Mouse (Mus musculus): ENCODE results near the gene Olfr323. TPM values are rescaled to one million over a fixed set of nuclear protein-coding genes. Genes with fewer than 3 reads are reported as not detected.

Gene Olfr323
- polyA plus RNA-seq (2015; fragmentation: Nextera tagmentation; extraction: Ambion mirVana), result not detected in 2 replicates

- H3K4me2 ChIP-seq (ENCODE audit: low read length), result no peak within 1 kb of the TSS
- ATAC-seq (replicated peaks; ENCODE audit: low FRiP score, low read depth), result no peak
- WGBS, result 69% methylated on average over 5 of the region's 5 CpGs
- H3K27ac ChIP-seq, result no peak within 1 kb of the TSS
- H3K4me1 ChIP-seq (replicated peaks; ENCODE audit: insufficient read depth, low read length), result no peaks in the 10 kb centered on the region
- no peaks in the 10 kb centered on the region for H3K36me3 ChIP-seq (ENCODE audit: insufficient read depth, low read length)
- DNase-seq (ENCODE audit: low spot score), result no peak
- H3K9me3 ChIP-seq (replicated peaks; ENCODE audit: low read length), result no peaks in the 10 kb centered on the region
- H3K27me3 ChIP-seq (ENCODE audit: insufficient read depth, low read length), result no peaks in the 10 kb centered on the region
- no peak within 1 kb of the TSS for H3K9ac ChIP-seq (ENCODE audit: low read depth, low read length)
- TF ChIP-seq CTCF (IDR thresholded peaks at IDR 0.05; ENCODE audit: low read depth), result no peak
- no peak within 1 kb of the TSS for H3K4me3 ChIP-seq (replicated peaks; ENCODE audit: low read depth, low read length)
Measured at GRCm38 (mm10) chr11:58630401-58630800, at the start of gene Olfr323. Gene Olfr323 (minus strand): TSS chr11:58630501.

DNA sequence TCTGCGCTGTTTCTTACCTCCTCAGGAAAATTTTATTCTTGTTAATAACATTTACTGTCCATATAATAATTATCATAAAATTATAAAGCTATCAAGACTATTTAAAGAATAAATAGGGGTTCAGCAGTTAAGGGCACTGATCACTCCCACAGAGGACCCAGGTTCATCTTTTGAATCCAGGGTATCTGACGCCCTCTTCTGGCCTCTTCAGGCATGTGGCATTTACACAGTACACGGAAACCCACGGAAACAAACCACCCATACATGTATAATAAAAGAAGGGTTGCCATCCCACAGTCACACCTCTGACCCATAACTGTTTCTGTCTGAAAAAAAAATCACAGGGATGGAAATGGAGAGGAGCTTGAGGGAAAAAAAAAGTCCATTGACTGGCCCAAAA lies 41.5 kb upstream of the Olfr323 start:
- peak; percentile 23; the same call in 1 of the 2 replicates for TF ChIP-seq CTCF (IDR thresholded peaks at IDR 0.05; ENCODE audit: low read depth)
- WGBS, result 49% methylated on average over 4 of the region's 4 CpGs
- Histone ChIP-seq H3K27ac (no peak overlapping the region), H3K4me2 (ENCODE audit: low read length) (no peak overlapping the region), H3K4me3 (replicated peaks; ENCODE audit: low read depth, low read length) (no peak overlapping the region), H3K9ac (ENCODE audit: low read depth, low read length) (no peak overlapping the region), H3K36me3 (ENCODE audit: insufficient read depth, low read length) (no peaks in the 10 kb centered on the region), H3K27me3 (ENCODE audit: insufficient read depth, low read length) (no peaks in the 10 kb centered on the region), H3K9me3 (replicated peaks; ENCODE audit: low read length) (no peaks in the 10 kb centered on the region), H3K4me1 (replicated peaks; ENCODE audit: insufficient read depth, low read length) (no peaks in the 10 kb centered on the region)
- DNase-seq (ENCODE audit: low spot score), result no peak
- ATAC-seq (replicated peaks; ENCODE audit: low FRiP score, low read depth), result no peak

- Histone ChIP-seq H3K27me3 (ENCODE audit: insufficient read depth, low read length) (no peaks in the 10 kb centered on the region), H3K4me1 (replicated peaks; ENCODE audit: insufficient read depth, low read length) (no peaks in the 10 kb centered on the region), H3K4me3 (replicated peaks; ENCODE audit: low read depth, low read length) (no peak overlapping the region), H3K36me3 (ENCODE audit: insufficient read depth, low read length) (no peaks in the 10 kb centered on the region), H3K9ac (ENCODE audit: low read depth, low read length) (no peak overlapping the region), H3K27ac (no peak overlapping the region), H3K9me3 (replicated peaks; ENCODE audit: low read length) (no peaks in the 10 kb centered on the region), H3K4me2 (ENCODE audit: low read length) (no peak overlapping the region)
- no peak for TF ChIP-seq CTCF (IDR thresholded peaks at IDR 0.05; ENCODE audit: low read depth)
- DNase-seq (ENCODE audit: low spot score) (no peak), ATAC-seq (replicated peaks; ENCODE audit: low FRiP score, low read depth) (no peak)
Measured at GRCm38 (mm10) chr11:58669252-58669651, 39.0 kb upstream of the Olfr323 start.

- WGBS, result 84% methylated on average over 4 of the region's 4 CpGs
Measured at GRCm38 (mm10) chr11:58658596-58658995, 28.3 kb upstream of the Olfr323 start, which contains the start of gene Olfr322. Gene Olfr322 (plus strand): TSS chr11:58658782.

DNA sequence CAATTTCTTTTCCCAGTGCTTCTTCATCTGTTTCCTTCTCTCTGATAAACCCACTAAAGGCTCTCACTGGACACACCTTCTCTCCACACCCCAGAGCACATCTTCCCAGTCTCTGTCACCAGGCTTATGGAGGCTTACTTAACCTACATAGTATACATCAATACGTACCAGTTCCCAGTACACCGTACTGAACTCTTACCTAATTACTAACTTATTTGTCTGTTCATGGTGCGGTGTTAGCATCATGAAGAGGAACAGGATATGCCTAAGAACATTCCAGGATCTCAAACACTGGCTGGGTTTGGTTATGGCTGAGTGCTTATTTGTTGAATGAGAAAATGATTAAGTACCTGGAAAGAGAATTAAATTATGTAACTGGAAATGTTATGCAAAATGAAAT lies 24.9 kb upstream of the Olfr323 start:
- no peak overlapping the region for H3K4me3 ChIP-seq (replicated peaks; ENCODE audit: low read depth, low read length)
- ATAC-seq (replicated peaks; ENCODE audit: low FRiP score, low read depth) (no peak), DNase-seq (ENCODE audit: low spot score) (no peak)
- no peak overlapping the region for H3K4me2 ChIP-seq (ENCODE audit: low read length)
- no peaks in the 10 kb centered on the region for H3K27me3 ChIP-seq (ENCODE audit: insufficient read depth, low read length)
- no peaks in the 10 kb centered on the region for H3K36me3 ChIP-seq (ENCODE audit: insufficient read depth, low read length)
- H3K4me1 ChIP-seq (replicated peaks; ENCODE audit: insufficient read depth, low read length), result no peaks in the 10 kb centered on the region
- H3K9me3 ChIP-seq (replicated peaks; ENCODE audit: low read length), result no peaks in the 10 kb centered on the region
- no peak overlapping the region for H3K27ac ChIP-seq
- H3K9ac ChIP-seq (ENCODE audit: low read depth, low read length), result no peak overlapping the region
- WGBS, result 77% methylated on average over 3 of the region's 3 CpGs
- TF ChIP-seq CTCF (IDR thresholded peaks at IDR 0.05; ENCODE audit: low read depth), result no peak

More at GRCm38 (mm10) chr11:58658596-58658995, 28.3 kb upstream of the Olfr323 start, which contains the start of gene Olfr322:
- Histone ChIP-seq H3K4me2 (ENCODE audit: low read length) (no peak within 1 kb of the TSS), H3K4me3 (replicated peaks; ENCODE audit: low read depth, low read length) (no peak within 1 kb of the TSS), H3K27ac (no peak within 1 kb of the TSS), H3K36me3 (ENCODE audit: insufficient read depth, low read length) (no peaks in the 10 kb centered on the region), H3K4me1 (replicated peaks; ENCODE audit: insufficient read depth, low read length) (no peaks in the 10 kb centered on the region), H3K9ac (ENCODE audit: low read depth, low read length) (no peak within 1 kb of the TSS), H3K27me3 (ENCODE audit: insufficient read depth, low read length) (no peaks in the 10 kb centered on the region), H3K9me3 (replicated peaks; ENCODE audit: low read length) (no peaks in the 10 kb centered on the region)
- DNase-seq (ENCODE audit: low spot score) (no peak), ATAC-seq (replicated peaks; ENCODE audit: low FRiP score, low read depth) (no peak)
- TF ChIP-seq CTCF (IDR thresholded peaks at IDR 0.05; ENCODE audit: low read depth), result no peak

DNA sequence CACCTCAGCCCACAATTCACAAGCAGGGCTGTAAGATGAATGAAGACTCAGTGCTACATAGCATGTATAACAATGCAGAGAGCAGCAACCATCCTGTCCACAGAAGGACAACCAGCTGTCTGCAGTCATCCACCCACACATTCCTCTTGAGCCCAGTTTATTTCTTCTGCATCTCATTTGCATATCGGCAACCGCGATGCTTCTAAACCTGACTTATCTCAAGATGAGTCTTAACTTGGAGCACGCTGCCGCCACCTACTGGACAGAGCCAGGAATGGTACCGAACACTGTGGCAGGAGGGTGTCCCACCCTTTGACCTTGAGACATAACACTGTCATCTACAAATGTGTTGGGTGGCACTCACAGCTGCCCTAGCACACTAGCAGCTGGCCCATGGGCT lies 13.0 kb upstream of the Olfr323 start:
- 39% methylated on average over 6 of the region's 6 CpGs for WGBS

More for the DNA sequence above, 13.0 kb upstream of the Olfr323 start:
- Histone ChIP-seq H3K9me3 (replicated peaks; ENCODE audit: low read length) (no peaks in the 10 kb centered on the region), H3K27me3 (ENCODE audit: insufficient read depth, low read length) (0 out of 2 replicates have a peak, but pooled peaks cover 10% of the 10 kb centered on the region), H3K27ac (no peak overlapping the region), H3K9ac (ENCODE audit: low read depth, low read length) (no peak overlapping the region), H3K4me2 (ENCODE audit: low read length) (no peak overlapping the region), H3K4me1 (replicated peaks; ENCODE audit: insufficient read depth, low read length) (no peaks in the 10 kb centered on the region), H3K4me3 (replicated peaks; ENCODE audit: low read depth, low read length) (no peak overlapping the region), H3K36me3 (ENCODE audit: insufficient read depth, low read length) (no peaks in the 10 kb centered on the region)
- DNase-seq (ENCODE audit: low spot score) (peak; percentile 14), ATAC-seq (replicated peaks; ENCODE audit: low FRiP score, low read depth) (no peak)
- TF ChIP-seq CTCF (IDR thresholded peaks at IDR 0.05; ENCODE audit: low read depth), result peak; percentile 59

All from kidney, postnatal 0 days (tissue).